ENCODE assay signal across 9 mouse cellular contexts in the genomic region with DNA sequence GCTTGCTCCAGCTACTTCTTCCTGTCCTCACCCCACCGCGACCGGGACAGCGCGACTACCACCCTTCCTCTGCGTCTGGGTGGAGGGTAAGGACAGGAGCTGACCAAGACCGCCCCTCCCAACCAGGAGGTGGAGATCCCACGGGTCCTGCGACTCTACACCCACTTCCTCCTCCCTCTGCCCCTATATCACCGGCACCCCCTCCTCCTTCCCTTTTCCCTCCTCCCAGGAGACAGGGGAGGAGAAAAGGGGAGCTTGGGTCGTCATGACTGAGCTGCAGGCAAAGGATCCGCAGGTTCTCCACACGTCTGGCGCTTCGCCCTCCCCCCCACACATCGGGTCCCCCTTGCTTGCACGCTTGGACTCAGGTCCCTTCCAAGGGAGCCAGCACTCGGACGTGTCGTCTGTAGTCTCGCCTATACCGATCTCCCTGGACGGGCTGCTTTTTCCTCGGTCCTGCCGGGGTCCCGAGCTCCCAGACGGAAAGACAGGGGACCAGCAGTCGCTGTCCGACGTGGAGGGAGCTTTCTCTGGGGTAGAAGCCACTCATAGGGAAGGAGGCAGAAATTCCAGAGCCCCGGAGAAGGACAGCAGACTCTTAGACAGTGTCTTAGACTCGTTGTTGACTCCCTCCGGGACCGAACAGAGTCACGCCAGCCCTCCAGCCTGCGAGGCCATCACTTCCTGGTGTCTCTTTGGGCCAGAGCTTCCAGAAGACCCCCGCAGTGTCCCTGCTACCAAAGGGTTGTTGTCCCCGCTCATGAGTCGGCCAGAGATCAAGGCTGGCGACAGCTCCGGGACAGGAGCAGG. TPM values are rescaled to one million over a fixed set of nuclear protein-coding genes. Genes with fewer than 3 reads are reported as not detected.
DNase-seq lines count a peak whose midpoint lies in the region; ATAC-seq and TF ChIP-seq lines count a peak whose summit lies in the region.
"Had no signal": no experiment of that assay in that cellular context is flagged by ENCODE, and none has a peak within 500 bp of the region (broad histone marks: within the 10 kb centered on the region; RNA-seq: fewer than 3 reads in every experiment).

No protein-coding gene starts in this region.

- intact Hi-C loops in gastrocnemius, adult 2 months (cut with DNase I), result no loop called here

- peak; percentile 7 for ATAC-seq in forebrain, embryonic 15.5 days (replicated peaks)
- 0 out of 2 replicates have a peak, but pooled peaks have one; percentile 49 for ATAC-seq in liver, embryonic 12.5 days
- no peak for ATAC-seq in midbrain, postnatal 0 days (ENCODE audit: low FRiP score)

- peaks cover 32% of the 10 kb centered on the region for H3K27me3 ChIP-seq in forebrain, embryonic 15.5 days
- peaks cover 60% of the 10 kb centered on the region for H3K27me3 ChIP-seq in liver, embryonic 12.5 days (replicated peaks)
- H3K27me3 ChIP-seq in midbrain, postnatal 0 days (ENCODE audit: insufficient read depth, low read length), result 0 out of 2 replicates have a peak, but pooled peaks cover 2% of the 10 kb centered on the region

- peak overlapping the region; percentile 62 for H3K9ac ChIP-seq in forebrain, embryonic 15.5 days (replicated peaks)
- no peak overlapping the region for H3K9ac ChIP-seq in liver, embryonic 12.5 days
- peak overlapping the region; percentile 80 for H3K9ac ChIP-seq in midbrain, postnatal 0 days (replicated peaks; ENCODE audit: low read length, poor library complexity, severe bottlenecking)

- peak; percentile 19 for DNase-seq in gastrocnemius, adult 2 months
- DNase-seq in gastrocnemius, adult 8-10 months (ENCODE audit: low spot score in 2 of 2), result no peak
- peak; percentile 23 for DNase-seq in brain, adult 2 months (ENCODE audit: low read depth, low spot score)
- DNase-seq in kidney, adult 9 months, result peak; percentile 15
- DNase-seq in midbrain, postnatal 0 days (ENCODE audit: low spot score), result peak; percentile 9
- peak; percentile 17 to 65 for DNase-seq in urinary bladder, postnatal 4 days (ENCODE audit: low spot score in 2 of 2)

- H3K27ac ChIP-seq in gastrocnemius, adult 2 months, result no peak overlapping the region
- H3K27ac ChIP-seq in forebrain, embryonic 15.5 days (replicated peaks), result no peak overlapping the region
- H3K27ac ChIP-seq in liver, embryonic 12.5 days, result no peak overlapping the region
- peak overlapping the region; percentile 84 for H3K27ac ChIP-seq in midbrain, postnatal 0 days (ENCODE audit: low read depth, low read length)

- H3K36me3 ChIP-seq in forebrain, embryonic 15.5 days, result no peaks in the 10 kb centered on the region
- H3K36me3 ChIP-seq in liver, embryonic 12.5 days, result no peaks in the 10 kb centered on the region
- no peaks in the 10 kb centered on the region for H3K36me3 ChIP-seq in midbrain, postnatal 0 days (ENCODE audit: insufficient read depth, low read length)

- TF ChIP-seq CTCF in gastrocnemius, adult 2 months (IDR thresholded peaks at IDR 0.05), result no peak
- TF ChIP-seq CTCF in midbrain, postnatal 0 days (IDR thresholded peaks at IDR 0.05), result no peak

- no peaks in the 10 kb centered on the region for H3K9me3 ChIP-seq in forebrain, embryonic 15.5 days
- no peaks in the 10 kb centered on the region for H3K9me3 ChIP-seq in liver, embryonic 12.5 days (replicated peaks)
- no peaks in the 10 kb centered on the region for H3K9me3 ChIP-seq in midbrain, postnatal 0 days (ENCODE audit: low read length)

- WGBS in forebrain, embryonic 15.5 days, result under 1% methylated on average over 41 of the region's 41 CpGs
- WGBS in liver, embryonic 12.5 days (ENCODE audit: insufficient replicate concordance), result 1% methylated on average over 41 of the region's 41 CpGs
- WGBS in midbrain, postnatal 0 days, result under 1% methylated on average over 41 of the region's 41 CpGs

- peaks cover 23% of the 10 kb centered on the region for H3K4me1 ChIP-seq in forebrain, embryonic 15.5 days
- H3K4me1 ChIP-seq in liver, embryonic 12.5 days, result peaks cover 7% of the 10 kb centered on the region; the same call in 1 of the 2 replicates
- H3K4me1 ChIP-seq in midbrain, postnatal 0 days (ENCODE audit: insufficient read depth, low read length), result no peaks in the 10 kb centered on the region

- H3K4me3 ChIP-seq in gastrocnemius, adult 2 months, result peak overlapping the region; percentile 59
- H3K4me3 ChIP-seq in forebrain, embryonic 15.5 days, result peak overlapping the region; percentile 54
- peak overlapping the region; percentile 43 for H3K4me3 ChIP-seq in liver, embryonic 12.5 days
- peak overlapping the region; percentile 74 for H3K4me3 ChIP-seq in midbrain, postnatal 0 days (ENCODE audit: low read depth, low read length)

- H3K4me2 ChIP-seq in forebrain, embryonic 15.5 days (replicated peaks), result peak overlapping the region; percentile 98
- peak overlapping the region; percentile 63 for H3K4me2 ChIP-seq in liver, embryonic 12.5 days
- H3K4me2 ChIP-seq in midbrain, postnatal 0 days (ENCODE audit: low read depth, low read length, poor library complexity, severe bottlenecking), result peak overlapping the region; percentile 91

RNA-seq across cellular contexts. Expression of a gene that starts 0.8 kb away (rescaled TPM):
- under 1 TPM in 1 of 2 experiments, not detected in 1; 0.06 TPM for total RNA-seq in gastrocnemius, adult 2 months (2021)
- total RNA-seq in gastrocnemius, adult 8-10 months (2022), result under 1 TPM in 1 of 4 experiments, not detected in 3; 0.08 TPM
- polyA plus RNA-seq in forebrain, embryonic 15.5 days (2015; fragmentation: Nextera tagmentation; extraction: Ambion mirVana), result 0.84 and 1.3 TPM in 2 replicates
- polyA plus RNA-seq in liver, embryonic 12.5 days (2016; fragmentation: Nextera tagmentation; extraction: Ambion mirVana), result 0.06 TPM in 2 replicates
- total RNA-seq in midbrain, postnatal 0 days (2014; rRNA removed), result 6.4 and 9.1 TPM in 2 replicates
- 4.0 and 4.5 TPM in 2 replicates for polyA plus RNA-seq in midbrain, postnatal 0 days (2015; fragmentation: Nextera tagmentation; extraction: Ambion mirVana)
- total RNA-seq: heart, adult 18-20 months had no signal

Comparison
In these comparisons a context has a peak if more than half of its experiments do, and no peak if none do; other contexts are left out.
1. DNase-seq: peak in gastrocnemius, adult 2 months (single experiment), brain, adult 2 months (single experiment), kidney, adult 9 months (single experiment), midbrain, postnatal 0 days (single experiment) and urinary bladder, postnatal 4 days (2 of 2); none in gastrocnemius, adult 8-10 months (0 of 2).
2. Peak in every context shown above with its lines, with median percentiles within 50 percentile points of each other: H3K4me3 ChIP-seq and H3K4me2 ChIP-seq.